Mouse (Mus musculus): ENCODE results near the gene Ccdc181. TPM values are rescaled to one million over a fixed set of nuclear protein-coding genes. Genes with fewer than 3 reads are reported as not detected.
A peak's percentile ranks its signal among the peaks of the same experiment; 100 is the strongest.
"Not testable (repeated sequence)": the region's sequence is repeated elsewhere in the genome, so short reads cannot be mapped to it uniquely, and the experiment has no call there.

Gene Ccdc181
- total RNA-seq (2021), result 10 to 100 TPM; 21.7 to 23.9 TPM
- long read RNA-seq, experiment 1, transcript Ccdc181-201 (6 exons, 1,909 nt), result major isoform, 13 of 18 reads
- long read RNA-seq, experiment 1, partial matches to known transcripts, result 3 of 18 reads
- long read RNA-seq, experiment 1, other reads (novel, unspliced or antisense), result 2 of 18 reads
- long read RNA-seq, experiment 2, transcript Ccdc181-201 (6 exons, 1,909 nt), result major isoform, 13 of 17 reads
- long read RNA-seq, experiment 2, partial matches to known transcripts, result 2 of 17 reads
- long read RNA-seq, experiment 2, other reads (novel, unspliced or antisense), result 2 of 17 reads

DNA sequence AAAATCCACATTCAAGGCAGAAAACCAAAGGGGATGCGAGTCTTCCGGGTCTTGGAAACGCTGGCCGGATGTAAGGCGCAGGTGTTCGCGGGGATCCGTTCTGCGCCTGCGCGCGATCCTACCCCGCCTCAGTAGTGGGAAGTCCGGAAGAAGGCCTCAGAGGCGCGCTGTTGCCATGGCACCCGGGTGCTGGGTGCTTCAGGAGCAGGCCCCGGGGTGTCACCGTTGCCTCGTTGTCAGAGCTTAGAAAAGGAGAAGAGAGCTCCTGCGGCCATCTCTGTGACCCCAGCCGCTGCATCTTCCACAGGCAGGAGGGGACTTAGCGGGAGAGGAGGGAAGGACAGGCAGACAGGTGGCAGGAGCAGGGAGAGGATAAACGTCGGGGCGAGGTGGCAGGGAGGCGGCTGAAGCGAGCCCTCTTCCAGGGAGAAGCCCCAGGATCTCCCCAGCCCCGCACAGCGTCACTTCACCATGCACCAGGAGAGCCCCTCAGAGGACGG, at the start of gene Ccdc181:
Gene Ccdc181, plus strand, starts transcription at position 131 of the 500 bp plus-strand sequence.
- no peak for TF ChIP-seq CTCF (IDR thresholded peaks at IDR 0.05)
- intact Hi-C loops (cut with DNase I), result loop anchor here (1.0 kb wide), 1 partner anchor 26 kb away; the partner anchor contains the start of gene Slc19a2
- peak; percentile 94 to 95 for DNase-seq (ENCODE audit: extremely low spot score in 1 of 2, low spot score in 2 of 2)
- Histone ChIP-seq H3K4me3 (peak within 1 kb of the TSS; percentile 83), H3K27ac (peak within 1 kb of the TSS; percentile 83)

DNA sequence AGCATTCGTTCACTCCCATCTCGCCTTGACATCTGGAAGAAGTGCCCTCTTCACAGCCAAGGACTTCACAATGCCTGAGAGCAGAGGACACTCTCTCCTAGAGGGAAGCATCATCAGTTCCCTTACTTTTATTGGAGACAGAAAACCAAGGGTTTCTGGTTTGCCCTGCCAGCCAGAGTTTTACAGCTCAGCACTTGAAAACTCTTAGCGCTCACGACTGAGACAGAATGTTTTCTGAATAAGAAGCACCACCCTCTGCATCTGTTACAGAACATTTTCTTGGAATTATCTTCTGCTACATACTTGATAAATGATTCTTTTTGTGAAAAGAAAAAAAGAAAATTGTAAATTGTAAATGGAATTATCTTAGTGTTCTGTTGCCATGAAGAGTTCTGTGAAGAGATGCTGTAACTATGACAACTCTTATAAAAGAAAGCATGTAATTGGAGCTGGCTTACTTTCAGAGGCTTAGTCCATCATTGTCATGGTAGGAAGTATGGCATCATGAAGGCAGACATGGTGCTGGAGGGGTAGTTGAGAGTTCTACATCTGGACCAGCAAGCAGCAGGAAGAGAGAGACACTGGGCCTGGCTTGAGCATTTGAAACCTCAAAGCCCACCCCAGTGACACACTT, 43.3 kb upstream of the Ccdc181 start:
- H3K27ac ChIP-seq; intact Hi-C loops (cut with DNase I); H3K4me3 ChIP-seq; DNase-seq (ENCODE audit: extremely low spot score in 1 of 2, low spot score in 2 of 2): not testable (repeated sequence)

DNA sequence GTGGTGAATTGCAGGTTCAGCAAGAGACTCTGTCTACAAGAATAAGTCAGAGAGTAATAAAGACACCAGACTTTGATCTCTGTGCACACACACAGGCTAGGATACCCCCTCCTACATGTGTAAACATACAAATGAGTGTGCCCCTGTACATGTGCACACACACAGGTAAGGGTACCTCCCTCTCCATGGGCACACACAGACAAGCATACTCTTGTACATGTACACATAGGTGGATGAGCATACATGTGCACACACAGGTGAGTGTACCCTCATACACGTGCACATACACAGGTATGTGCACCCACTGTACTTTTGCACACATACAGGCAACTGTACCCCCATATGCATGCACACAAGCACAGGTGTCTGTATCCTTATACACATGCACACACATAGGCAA, 41.9 kb upstream of the Ccdc181 start:
- no peak overlapping the region for H3K4me3 ChIP-seq

DNA sequence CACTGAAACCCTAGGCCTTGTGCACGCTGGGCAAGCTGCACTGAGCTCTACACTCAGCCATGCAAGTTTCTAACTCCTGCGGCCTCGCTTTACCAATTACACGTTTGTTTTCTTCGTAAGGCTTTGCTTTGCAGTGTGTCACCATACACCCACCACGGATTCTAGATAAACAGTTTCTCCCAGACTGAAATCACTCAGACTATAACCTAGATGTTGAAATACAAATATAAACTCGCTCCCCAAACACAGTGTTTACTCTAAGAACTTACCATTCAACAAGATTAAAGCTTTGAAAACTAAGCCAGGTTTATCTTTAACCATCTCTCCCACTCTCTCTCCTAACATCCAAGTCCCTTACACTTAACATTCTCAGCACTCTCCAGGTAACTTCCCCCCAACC, 40.3 kb upstream of the Ccdc181 start:
- no peak for TF ChIP-seq CTCF (IDR thresholded peaks at IDR 0.05)
- intact Hi-C loops (cut with DNase I), result no loop called here
- no peak for DNase-seq (ENCODE audit: extremely low spot score in 1 of 2, low spot score in 2 of 2)
- Histone ChIP-seq H3K27ac (no peak overlapping the region), H3K4me3 (no peak overlapping the region)

More for the DNA sequence above, 41.9 kb upstream of the Ccdc181 start:
- no peak for TF ChIP-seq CTCF (IDR thresholded peaks at IDR 0.05)
- intact Hi-C loops (cut with DNase I), result no loop called here
- no peak for DNase-seq (ENCODE audit: extremely low spot score in 1 of 2, low spot score in 2 of 2)
- no peak overlapping the region for H3K27ac ChIP-seq

DNA sequence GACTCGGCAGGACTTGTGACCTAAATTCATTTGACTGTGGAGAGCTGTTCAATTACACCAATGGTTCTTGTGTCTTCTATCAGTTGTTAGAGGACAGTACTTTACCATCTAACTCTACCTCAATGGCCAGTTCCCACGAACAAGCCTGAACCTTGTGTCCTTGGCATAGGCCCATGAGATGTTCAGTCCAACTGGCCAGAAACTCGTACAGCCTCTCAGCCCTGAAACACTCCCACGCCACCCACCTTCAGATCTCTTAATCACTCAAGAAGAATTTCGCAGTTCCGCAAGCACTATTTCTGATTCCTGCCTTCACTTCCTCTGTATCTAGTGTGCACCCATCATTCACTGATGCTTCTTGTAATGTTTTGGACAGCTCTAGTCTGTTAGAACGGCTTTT, 39.3 kb upstream of the Ccdc181 start:
- Histone ChIP-seq H3K4me3 (no peak overlapping the region), H3K27ac (no peak overlapping the region)
- DNase-seq (ENCODE audit: extremely low spot score in 1 of 2, low spot score in 2 of 2), result no peak
- no peak for TF ChIP-seq CTCF (IDR thresholded peaks at IDR 0.05)
- intact Hi-C loops (cut with DNase I), result no loop called here

DNA sequence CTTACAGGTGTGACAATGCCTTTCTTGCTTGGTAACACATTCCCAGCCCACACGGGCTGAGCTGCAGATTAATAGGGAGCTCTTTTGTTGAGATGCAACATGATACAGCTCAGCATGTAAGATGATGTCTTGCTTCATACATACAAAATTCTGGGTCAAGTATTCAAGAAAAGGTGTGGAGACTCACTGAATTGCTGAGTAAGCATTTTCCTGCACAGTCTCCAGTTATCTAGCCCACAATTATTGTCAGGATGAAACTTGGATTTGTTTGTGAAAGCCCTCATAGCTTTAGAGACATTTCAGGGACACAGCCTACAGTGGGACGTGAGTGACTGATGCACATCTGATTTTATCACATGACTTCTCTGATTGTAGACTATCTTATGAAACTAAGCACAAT, 33.9 kb upstream of the Ccdc181 start:
- Histone ChIP-seq H3K4me3 (no peak overlapping the region), H3K27ac (no peak overlapping the region)
- intact Hi-C loops (cut with DNase I), result no loop called here
- TF ChIP-seq CTCF (IDR thresholded peaks at IDR 0.05), result no peak
- DNase-seq (ENCODE audit: extremely low spot score in 1 of 2, low spot score in 2 of 2), result no peak

DNA sequence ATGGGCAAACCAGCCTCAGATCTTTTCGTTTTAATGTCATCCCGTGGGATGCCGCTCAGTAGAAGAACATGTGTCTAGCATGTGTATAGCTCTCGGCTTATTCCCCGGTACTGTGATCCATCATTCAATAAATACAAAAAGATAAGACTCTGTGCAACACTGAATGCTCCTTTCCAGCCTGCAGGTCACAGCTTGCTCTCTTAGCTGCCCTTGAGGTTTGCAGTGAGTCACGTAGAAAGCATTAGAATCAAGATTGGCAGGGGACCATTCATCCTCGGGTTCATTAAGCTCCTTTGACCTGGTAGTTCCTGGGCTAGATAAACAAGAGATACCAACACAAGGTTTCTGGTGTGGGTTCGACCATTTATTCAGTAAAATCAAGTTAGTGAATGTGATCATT, 32.6 kb upstream of the Ccdc181 start:
- no peak for TF ChIP-seq CTCF (IDR thresholded peaks at IDR 0.05)
- DNase-seq (ENCODE audit: extremely low spot score in 1 of 2, low spot score in 2 of 2), result no peak
- intact Hi-C loops (cut with DNase I), result no loop called here
- Histone ChIP-seq H3K27ac (no peak overlapping the region), H3K4me3 (no peak overlapping the region)

DNA sequence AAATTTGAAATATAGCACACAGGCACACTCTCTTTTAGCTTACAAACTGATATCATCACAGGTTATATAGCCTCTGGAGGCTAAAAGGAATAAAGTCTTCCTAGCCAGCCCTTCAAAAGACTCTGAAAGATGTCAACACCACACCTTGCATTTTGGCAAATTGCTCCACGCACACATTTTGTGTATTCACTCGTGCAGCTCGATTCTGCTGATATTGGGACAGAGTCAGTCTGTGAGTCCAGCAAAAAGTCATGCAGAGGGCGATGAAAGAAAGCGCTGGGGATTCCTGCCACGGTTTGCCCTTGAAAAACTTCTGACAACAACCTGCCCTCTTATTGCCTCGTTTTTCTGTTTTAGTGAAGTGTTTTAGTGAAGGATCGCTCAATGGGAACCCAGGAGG, 27.9 kb upstream of the Ccdc181 start:
- TF ChIP-seq CTCF (IDR thresholded peaks at IDR 0.05), result no peak
- Histone ChIP-seq H3K4me3 (no peak overlapping the region), H3K27ac (no peak overlapping the region)
- DNase-seq (ENCODE audit: extremely low spot score in 1 of 2, low spot score in 2 of 2), result no peak
- intact Hi-C loops (cut with DNase I), result loop anchor here (5.0 kb wide), 1 partner anchor 1700 kb away; the partner anchor contains the start of gene Mettl13

DNA sequence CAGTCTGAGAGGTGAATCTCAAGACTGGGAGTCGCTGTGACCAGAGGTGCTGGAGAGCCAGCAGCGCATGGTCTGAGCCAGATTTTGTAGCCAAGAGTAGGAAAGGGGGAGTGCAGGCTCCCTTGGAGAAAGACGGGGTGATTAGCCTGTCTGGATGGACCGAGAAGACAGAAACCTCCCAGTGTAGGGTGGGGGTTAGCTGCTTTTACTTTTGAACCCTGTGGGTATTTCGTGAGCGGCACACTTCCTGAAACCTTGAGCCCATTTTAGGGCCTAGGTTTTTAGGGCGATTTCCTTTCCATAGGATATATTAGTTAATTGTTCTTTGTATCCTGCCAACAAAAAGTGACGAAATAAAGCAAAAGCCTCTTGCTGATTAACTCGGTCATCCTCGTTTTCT, 27.4 kb upstream of the Ccdc181 start:
- intact Hi-C loops (cut with DNase I), result loop anchor here (5.0 kb wide), 1 partner anchor 1701 kb away; the partner anchor contains the start of gene Mettl13
- TF ChIP-seq CTCF (IDR thresholded peaks at IDR 0.05), result no peak
- Histone ChIP-seq H3K27ac (peak overlapping the region; percentile 76), H3K4me3 (peak overlapping the region; percentile 87)
- DNase-seq (ENCODE audit: extremely low spot score in 1 of 2, low spot score in 2 of 2), result no peak

DNA sequence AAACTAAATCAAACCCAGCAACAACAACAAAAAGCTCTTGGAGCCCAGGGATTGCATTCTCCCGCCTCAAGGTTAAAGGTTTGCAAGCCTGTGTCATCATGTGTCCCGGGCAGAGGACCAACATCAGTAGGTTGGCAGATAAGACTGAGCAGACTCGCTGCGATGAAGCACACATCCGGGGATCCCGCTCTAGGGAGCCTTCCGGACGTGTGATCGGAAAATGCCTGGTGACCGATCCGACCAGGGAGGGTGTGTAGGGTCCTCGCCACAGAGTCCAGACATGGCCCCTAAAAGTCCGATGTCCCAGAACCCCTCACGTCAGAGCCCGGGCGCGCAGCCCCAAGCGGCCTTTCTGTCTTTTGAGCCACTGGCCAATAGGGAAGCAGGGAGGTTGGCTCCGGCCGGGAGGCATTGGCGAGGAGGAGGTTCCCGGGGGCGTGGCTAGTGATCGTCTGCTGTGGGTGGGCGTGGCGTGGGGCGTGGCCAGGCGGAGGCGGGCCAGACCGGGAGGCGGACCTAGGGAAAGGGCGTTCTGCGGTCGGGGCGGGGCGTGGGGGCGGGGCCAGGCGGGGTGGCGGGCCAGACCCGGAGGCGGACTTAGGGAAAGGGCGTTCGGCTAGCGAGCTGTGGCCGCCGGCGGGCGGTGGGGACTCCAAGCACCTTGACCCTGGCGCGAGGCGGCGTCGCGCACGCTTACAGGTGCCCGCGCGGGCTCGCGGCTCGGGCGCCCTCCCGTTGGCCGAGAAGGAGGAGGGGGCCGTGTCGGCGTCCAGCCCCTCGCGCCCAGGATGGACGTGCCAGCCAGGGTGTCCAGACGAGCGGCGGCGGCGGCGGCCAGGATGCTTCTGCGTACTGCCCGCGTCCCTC, 26.7 kb upstream of the Ccdc181 start, which contains the start of gene Slc19a2:
Gene Slc19a2, plus strand, starts transcription at position 582 of the 867 bp plus-strand sequence.
- Histone ChIP-seq H3K27ac (peak within 1 kb of the TSS; percentile 86), H3K4me3 (peak within 1 kb of the TSS; percentile 87)
- TF ChIP-seq CTCF (IDR thresholded peaks at IDR 0.05), result no peak
- peak; percentile 96 to 97 for DNase-seq (ENCODE audit: extremely low spot score in 1 of 2, low spot score in 2 of 2)
- intact Hi-C loops (cut with DNase I), result loop anchor here (1.0 to 5.0 kb wide), 2 partner anchors 27 to 1701 kb away; partner anchors contain the start of genes Ccdc181 and Mettl13

DNA sequence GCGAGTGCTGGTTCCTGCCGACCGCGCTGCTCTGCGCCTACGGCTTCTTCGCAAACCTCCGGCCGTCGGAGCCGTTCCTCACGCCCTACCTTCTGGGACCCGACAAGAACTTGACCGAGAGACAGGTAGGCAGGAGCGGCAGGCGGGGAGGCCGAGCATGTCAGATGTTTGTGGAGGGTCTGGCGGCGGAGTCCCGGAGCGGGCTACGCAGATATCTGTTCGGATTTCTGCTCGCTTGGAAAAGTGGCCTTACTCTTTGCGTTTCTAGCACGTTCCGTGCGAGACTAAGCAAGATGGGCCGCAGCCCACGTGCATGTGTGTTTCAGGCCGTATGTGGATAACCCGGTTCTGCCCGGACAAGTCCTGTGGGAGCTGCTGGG, 26.1 kb upstream of the Ccdc181 start:
- Histone ChIP-seq H3K27ac (peak overlapping the region; percentile 86), H3K4me3 (peak overlapping the region; percentile 87)
- TF ChIP-seq CTCF (IDR thresholded peaks at IDR 0.05), result no peak
- intact Hi-C loops (cut with DNase I), result loop anchor here (1.0 to 5.0 kb wide), 2 partner anchors 26 to 1702 kb away; partner anchors contain the start of genes Ccdc181 and Mettl13
- DNase-seq (ENCODE audit: extremely low spot score in 1 of 2, low spot score in 2 of 2), result no peak
